Mouse (Mus musculus) spleen, adult 2 months (tissue): Measurements from ENCODE around the gene Schip1.

ENCODE experiments used
- CTCF ChIP-seq: fragments of 200-500 bp; IDR thresholded peaks from 2 replicates; pipeline ENCODE4 v1.5.1; 2011; ENCODE audit warnings: mild to moderate bottlenecking, inconsistent platforms; ENCODE audit not compliant: insufficient read depth, insufficient read length, insufficient replicate concordance; ENCODE audit errors: extremely low read depth
- POLR2A ChIP-seq: fragments of 200-500 bp; IDR thresholded peaks from 2 replicates; pipeline ENCODE4 v1.6.1; 2011; ENCODE audit warnings: low read depth, low read length, inconsistent platforms

- TF ChIP-seq CTCF: no peak
- no peak for TF ChIP-seq POLR2A
Observed at GRCm38 (mm10) chr3:68483517-68483916, 418.9 kb downstream of the Schip1 start.
